Mouse (Mus musculus) myocyte (in vitro differentiated cells): ENCODE results near the gene Dnaja2. TPM values are rescaled to one million over a fixed set of nuclear protein-coding genes. Genes with fewer than 3 reads are reported as not detected.
A peak's percentile ranks its signal among the peaks of the same experiment; 100 is the strongest.

Source experiments
- H3K27me3 ChIP-seq: one replicate; pipeline ENCODE4 v1.6.1; 2011; ENCODE audit not compliant: control insufficient read depth, insufficient read depth, insufficient read length
- H3K36me3 ChIP-seq: one replicate; pipeline ENCODE4 v1.6.1; 2011; ENCODE audit not compliant: control insufficient read depth, insufficient read depth
- H3K4me2 ChIP-seq: one replicate; pipeline ENCODE4 v1.6.1; 2011; ENCODE audit warnings: low read depth, control low read depth
- H3K4me3 ChIP-seq: one replicate; pipeline ENCODE4 v1.5.1; 2011; ENCODE audit warnings: mild to moderate bottlenecking, control low read depth, moderate library complexity
- H3K79me2 ChIP-seq: one replicate; pipeline ENCODE4 v1.6.1; 2011; ENCODE audit not compliant: control insufficient read depth, insufficient read depth
- H3ac ChIP-seq: one replicate; pipeline ENCODE4 v1.6.1; 2011; ENCODE audit not compliant: control insufficient read depth, insufficient read length
- CEBPB ChIP-seq: IDR thresholded peaks from 2 replicates; pipeline ENCODE4 v1.6.1; 2011; ENCODE audit warnings: mild to moderate bottlenecking, moderate library complexity; ENCODE audit not compliant: poor library complexity, insufficient read depth, severe bottlenecking
- E2F4 ChIP-seq: IDR thresholded peaks from one replicate; pipeline ENCODE4 v1.6.1; 2011; ENCODE audit warnings: mild to moderate bottlenecking, control low read depth, moderate library complexity; ENCODE audit not compliant: insufficient read depth
- MAX ChIP-seq: IDR thresholded peaks from one replicate; pipeline ENCODE4 v1.6.1; 2011; ENCODE audit warnings: low read depth, mild to moderate bottlenecking, control low read depth
- MYOD1 ChIP-seq, 3 experiments: IDR thresholded peaks; one replicate each; pipeline ENCODE4 v1.6.1; 2011; ENCODE audit warnings: control low read depth in 2 of 3, low read depth in 2 of 3, mild to moderate bottlenecking in 2 of 3, moderate library complexity in 1 of 3; ENCODE audit not compliant: insufficient read length in 2 of 3, control insufficient read depth in 1 of 3
- MYOG ChIP-seq, 3 experiments: IDR thresholded peaks; one replicate each; pipeline ENCODE4 v1.6.1; 2011; ENCODE audit warnings: control low read depth in 2 of 3, low read depth in 2 of 3, mild to moderate bottlenecking in 2 of 3; ENCODE audit not compliant: insufficient read length in 2 of 3, control insufficient read depth in 1 of 3, insufficient read depth in 1 of 3
- POLR2A ChIP-seq: IDR thresholded peaks from one replicate; pipeline ENCODE4 v1.6.1; 2011; ENCODE audit warnings: low read depth, mild to moderate bottlenecking, control low read depth, moderate library complexity; ENCODE audit not compliant: insufficient read length
- POLR2AphosphoS2 ChIP-seq: IDR thresholded peaks from one replicate; pipeline ENCODE4 v1.6.1; 2011; ENCODE audit warnings: low read depth, control low read depth; ENCODE audit not compliant: insufficient read length
- REST ChIP-seq: IDR thresholded peaks from one replicate; pipeline ENCODE4 v1.6.1; 2011; ENCODE audit warnings: mild to moderate bottlenecking, control low read depth, moderate library complexity; ENCODE audit not compliant: insufficient read depth, insufficient read length
- SRF ChIP-seq: IDR thresholded peaks from one replicate; pipeline ENCODE4 v1.6.1; 2011; ENCODE audit warnings: low read depth; ENCODE audit not compliant: control insufficient read depth, insufficient read length
- TCF12 ChIP-seq: IDR thresholded peaks from one replicate; pipeline ENCODE4 v1.6.1; 2011; ENCODE audit warnings: mild to moderate bottlenecking, control low read depth; ENCODE audit not compliant: poor library complexity, insufficient read depth, severe bottlenecking
- TCF3 ChIP-seq: IDR thresholded peaks from one replicate; pipeline ENCODE4 v1.6.1; 2011; ENCODE audit warnings: low read depth, control low read depth; ENCODE audit not compliant: insufficient read length
- USF1 ChIP-seq: IDR thresholded peaks from one replicate; pipeline ENCODE4 v1.6.1; 2011; ENCODE audit warnings: low read depth, mild to moderate bottlenecking, control low read depth, moderate library complexity
- polyA plus RNA-seq: library from polyadenylated mRNA; unstranded; fragments of >200 nt; fragmentation: generic; extraction: Trizol; gene quantifications from one replicate; pipeline ENCODE4 v1.2.1, GENCODE M21; 2012; ENCODE audit warnings: missing spikeins

Gene Dnaja2
- polyA plus RNA-seq, 1 experiment: 104 TPM

GRCm38 (mm10) chr8:85528959-85529358, 26.2 kb downstream of the Dnaja2 start:
- no peak overlapping the region for H3K4me3 ChIP-seq
- peaks cover 35% of the 10 kb centered on the region for H3K36me3 ChIP-seq

DNA sequence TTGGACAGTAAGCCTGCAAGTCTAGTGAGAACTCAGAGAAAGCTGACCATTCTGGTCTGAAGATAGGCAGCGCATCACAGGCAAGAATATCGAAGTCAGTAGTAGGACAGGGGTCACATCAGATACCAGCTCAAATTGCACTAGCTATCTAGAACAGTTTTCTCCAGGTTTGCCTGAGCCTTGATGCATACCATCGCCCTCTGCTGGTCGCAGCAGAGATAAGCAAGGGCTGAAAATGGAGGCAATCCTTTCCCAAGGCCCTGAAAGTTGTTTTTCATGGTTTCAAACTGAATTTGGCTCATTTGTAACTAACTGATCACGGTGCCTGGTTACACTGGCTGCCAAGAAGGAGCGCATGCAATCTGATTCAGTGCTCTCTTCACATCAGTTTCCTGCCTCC, 29.0 kb downstream of the Dnaja2 start:
- no peak overlapping the region for H3K4me3 ChIP-seq
- no peaks in the 10 kb centered on the region for H3K79me2 ChIP-seq
- H3K27me3 ChIP-seq: no peaks in the 10 kb centered on the region
- no peak overlapping the region for H3ac ChIP-seq
- peaks cover 63% of the 10 kb centered on the region for H3K36me3 ChIP-seq
- TF ChIP-seq MYOG (IDR thresholded peaks at IDR 0.05; ENCODE audit: control insufficient read depth in 1 of 3, insufficient read depth in 1 of 3, insufficient read length in 2 of 3, low read depth in 2 of 3): no peak
- no peak for TF ChIP-seq USF1
- TF ChIP-seq TCF12: no peak
- TF ChIP-seq TCF3: no peak
- peak; percentile 20 for TF ChIP-seq POLR2AphosphoS2
- TF ChIP-seq CEBPB: no peak
- no peak overlapping the region for H3K4me2 ChIP-seq

More at GRCm38 (mm10) chr8:85528959-85529358, 26.2 kb downstream of the Dnaja2 start:
- no peaks in the 10 kb centered on the region for H3K27me3 ChIP-seq
- H3K79me2 ChIP-seq: no peaks in the 10 kb centered on the region
- TF ChIP-seq POLR2A (peak; percentile 7), CEBPB (no peak), MAX (no peak), TCF12 (no peak), E2F4 (no peak), SRF (no peak), TCF3 (no peak), MYOD1 (IDR thresholded peaks at IDR 0.05; ENCODE audit: control insufficient read depth in 1 of 3, insufficient read length in 2 of 3, low read depth in 2 of 3) (no peak), REST (no peak), POLR2AphosphoS2 (peak; percentile 58), USF1 (peak; percentile 13), MYOG (IDR thresholded peaks at IDR 0.05; ENCODE audit: control insufficient read depth in 1 of 3, insufficient read depth in 1 of 3, insufficient read length in 2 of 3, low read depth in 2 of 3) (no peak)
- H3ac ChIP-seq: no peak overlapping the region
- no peak overlapping the region for H3K4me2 ChIP-seq

DNA sequence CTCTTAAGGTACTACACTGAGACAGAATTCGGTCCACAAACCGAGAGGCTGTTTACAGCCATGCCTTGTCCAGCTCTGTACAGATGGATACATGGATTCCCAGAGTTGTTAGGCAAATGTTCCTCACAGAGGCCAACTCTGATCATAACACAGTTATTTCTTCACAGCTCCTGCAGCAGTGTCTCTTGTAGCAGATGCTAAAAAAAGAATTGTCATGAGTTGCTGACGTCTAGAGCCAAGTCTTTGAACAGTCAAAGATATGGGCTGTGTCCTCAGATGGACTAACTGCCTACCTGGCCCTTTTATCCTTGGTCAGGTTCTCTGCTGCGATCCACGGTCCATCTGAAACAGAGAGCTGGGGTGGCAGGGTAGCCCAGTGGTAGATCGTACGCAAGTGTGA, 31.1 kb downstream of the Dnaja2 start:
- no peak overlapping the region for H3K4me3 ChIP-seq

DNA sequence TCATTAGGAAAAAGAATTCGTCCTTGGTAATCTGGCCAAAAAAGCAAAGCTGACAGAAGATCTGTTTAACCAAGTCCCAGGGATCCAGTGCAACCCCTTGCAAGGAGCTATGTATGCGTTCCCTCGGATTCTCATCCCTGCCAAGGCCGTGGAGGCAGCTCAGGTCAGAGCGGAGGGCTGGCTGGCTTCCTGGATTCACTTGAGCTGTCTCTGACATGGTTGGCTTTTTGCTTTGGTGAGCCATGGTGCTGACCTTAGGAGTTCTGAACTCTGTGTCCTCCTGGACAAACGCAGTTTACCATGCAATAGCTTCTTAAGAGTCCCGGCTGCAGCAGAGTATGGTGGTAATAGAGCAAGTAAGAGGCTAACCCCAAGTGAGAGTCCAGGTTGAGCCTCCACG, 33.8 kb downstream of the Dnaja2 start:
- no peaks in the 10 kb centered on the region for H3K79me2 ChIP-seq
- H3K4me2 ChIP-seq: no peak overlapping the region
- TF ChIP-seq TCF3: no peak
- TF ChIP-seq POLR2A: no peak
- TF ChIP-seq TCF12: no peak
- no peak for TF ChIP-seq CEBPB
- no peak for TF ChIP-seq MYOG (IDR thresholded peaks at IDR 0.05; ENCODE audit: control insufficient read depth in 1 of 3, insufficient read depth in 1 of 3, insufficient read length in 2 of 3, low read depth in 2 of 3)
- TF ChIP-seq MAX: no peak
- no peak for TF ChIP-seq E2F4
- TF ChIP-seq REST: no peak
- no peak for TF ChIP-seq SRF
- TF ChIP-seq POLR2AphosphoS2: no peak
- TF ChIP-seq USF1: no peak
- TF ChIP-seq MYOD1 (IDR thresholded peaks at IDR 0.05; ENCODE audit: control insufficient read depth in 1 of 3, insufficient read length in 2 of 3, low read depth in 2 of 3): no peak
- H3ac ChIP-seq: no peak overlapping the region
- H3K36me3 ChIP-seq: peaks cover 92% of the 10 kb centered on the region
- no peak overlapping the region for H3K4me3 ChIP-seq
- H3K27me3 ChIP-seq: no peaks in the 10 kb centered on the region

More for the DNA sequence above, 31.1 kb downstream of the Dnaja2 start:
- Histone ChIP-seq H3K36me3 (peaks cover 79% of the 10 kb centered on the region), H3ac (no peak overlapping the region), H3K4me2 (no peak overlapping the region), H3K27me3 (no peaks in the 10 kb centered on the region), H3K79me2 (no peaks in the 10 kb centered on the region)
- no peak for TF ChIP-seq TCF3
- TF ChIP-seq MYOD1 (IDR thresholded peaks at IDR 0.05; ENCODE audit: control insufficient read depth in 1 of 3, insufficient read length in 2 of 3, low read depth in 2 of 3): no peak
- no peak for TF ChIP-seq TCF12
- no peak for TF ChIP-seq USF1
- no peak for TF ChIP-seq POLR2AphosphoS2
- TF ChIP-seq REST: no peak
- TF ChIP-seq E2F4: no peak
- no peak for TF ChIP-seq POLR2A
- TF ChIP-seq MAX: no peak
- TF ChIP-seq SRF: no peak
- no peak for TF ChIP-seq MYOG (IDR thresholded peaks at IDR 0.05; ENCODE audit: control insufficient read depth in 1 of 3, insufficient read depth in 1 of 3, insufficient read length in 2 of 3, low read depth in 2 of 3)
- no peak for TF ChIP-seq CEBPB
